Mouse (Mus musculus): ENCODE results near the gene Cped1. TPM values are rescaled to one million over a fixed set of nuclear protein-coding genes. Genes with fewer than 3 reads are reported as not detected.
A peak's percentile ranks its signal among the peaks of the same experiment; 100 is the strongest.

Gene Cped1
- polyA plus RNA-seq, 1 experiment from 2014 or later: 4.3 TPM

DNA sequence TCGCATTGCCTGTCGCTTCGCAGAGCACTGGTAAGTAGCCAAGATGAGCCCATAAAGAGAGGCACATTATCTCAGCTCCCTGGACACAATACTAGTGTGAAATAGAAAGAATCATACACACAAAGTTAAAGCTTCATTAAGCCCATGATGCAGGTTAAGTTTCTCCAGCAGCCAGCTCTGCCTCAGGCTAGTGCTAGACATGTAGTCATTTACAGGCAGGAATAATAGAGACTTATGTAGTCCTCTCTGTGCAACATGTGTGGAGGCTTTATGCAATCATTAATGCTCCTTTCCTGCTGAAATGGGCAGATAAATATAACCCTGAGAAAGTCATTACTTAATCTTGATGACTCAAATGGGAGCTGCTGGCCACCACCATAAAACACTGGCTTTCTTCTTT lies 216.2 kb downstream of the Cped1 start:
- no peaks in the 10 kb centered on the region for H3K27me3 ChIP-seq (replicated peaks; ENCODE audit: control insufficient read depth, insufficient read depth, low read length)
- ATAC-seq (peak; percentile 49), DNase-seq (ENCODE audit: low spot score) (peak; percentile 67)
- WGBS: 57% methylated on average over 3 of the region's 3 CpGs
- no peak overlapping the region for H3K27ac ChIP-seq (ENCODE audit: low read depth, low read length)
- H3K4me3 ChIP-seq (ENCODE audit: low read depth, low read length): no peak overlapping the region
- H3K4me1 ChIP-seq (ENCODE audit: control insufficient read depth, insufficient read depth, low read length): peaks cover 4% of the 10 kb centered on the region; the same call in 1 of the 2 replicates
- H3K4me2 ChIP-seq (ENCODE audit: low read length): no peak overlapping the region
- no peaks in the 10 kb centered on the region for H3K36me3 ChIP-seq (ENCODE audit: control insufficient read depth, insufficient read depth, low read length)
- no peak overlapping the region for H3K9ac ChIP-seq (ENCODE audit: low read length)
- H3K9me3 ChIP-seq (replicated peaks; ENCODE audit: control insufficient read depth, low read length): no peaks in the 10 kb centered on the region

DNA sequence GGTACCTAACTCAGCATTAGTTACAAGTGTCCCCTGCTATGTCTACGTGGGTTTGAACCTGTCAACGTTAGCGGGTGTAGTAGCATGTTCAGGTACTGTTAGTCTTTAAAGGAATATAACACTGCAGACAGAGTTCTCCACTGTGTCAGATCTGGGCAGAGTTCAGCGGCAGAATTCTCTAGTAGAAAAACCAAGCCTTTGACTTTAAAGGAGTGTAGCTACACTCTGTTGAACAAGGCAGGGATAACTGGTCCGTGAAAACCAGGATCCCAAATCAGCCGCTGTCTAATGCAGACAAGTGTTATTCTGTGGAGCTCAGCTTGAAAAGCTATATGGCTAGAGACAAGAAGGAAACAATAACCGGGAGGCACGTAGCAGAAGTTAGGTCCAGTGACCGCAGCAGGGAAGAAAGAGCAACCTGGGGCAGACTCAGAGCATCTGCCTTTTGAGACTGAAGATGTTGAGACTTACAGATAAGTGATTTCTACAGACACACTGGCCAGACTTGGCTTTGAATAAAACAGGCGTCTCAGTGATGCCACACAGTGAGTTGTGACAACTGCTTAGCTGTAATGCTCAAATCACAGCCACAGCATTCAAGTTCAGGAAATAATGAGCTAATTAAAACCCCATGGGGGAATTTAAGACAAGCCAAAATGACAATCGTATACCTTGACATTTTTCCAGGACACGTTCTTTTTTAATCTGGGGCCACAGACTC lies 219.5 kb downstream of the Cped1 start:
- no peak overlapping the region for H3K27ac ChIP-seq (ENCODE audit: low read depth, low read length)
- no peak overlapping the region for H3K9ac ChIP-seq (ENCODE audit: low read length)
- no peaks in the 10 kb centered on the region for H3K36me3 ChIP-seq (ENCODE audit: control insufficient read depth, insufficient read depth, low read length)
- peak; percentile 85 for DNase-seq (ENCODE audit: low spot score)
- 51% methylated on average over 12 of the region's 12 CpGs for WGBS
- H3K9me3 ChIP-seq (replicated peaks; ENCODE audit: control insufficient read depth, low read length): no peaks in the 10 kb centered on the region
- peak overlapping the region; percentile 33; the same call in 1 of the 2 replicates for H3K4me2 ChIP-seq (ENCODE audit: low read length)
- H3K4me3 ChIP-seq (ENCODE audit: low read depth, low read length): no peak overlapping the region
- no peaks in the 10 kb centered on the region for H3K27me3 ChIP-seq (replicated peaks; ENCODE audit: control insufficient read depth, insufficient read depth, low read length)
- peaks cover 4% of the 10 kb centered on the region; the same call in 1 of the 2 replicates for H3K4me1 ChIP-seq (ENCODE audit: control insufficient read depth, insufficient read depth, low read length)
- ATAC-seq: peak; percentile 74

DNA sequence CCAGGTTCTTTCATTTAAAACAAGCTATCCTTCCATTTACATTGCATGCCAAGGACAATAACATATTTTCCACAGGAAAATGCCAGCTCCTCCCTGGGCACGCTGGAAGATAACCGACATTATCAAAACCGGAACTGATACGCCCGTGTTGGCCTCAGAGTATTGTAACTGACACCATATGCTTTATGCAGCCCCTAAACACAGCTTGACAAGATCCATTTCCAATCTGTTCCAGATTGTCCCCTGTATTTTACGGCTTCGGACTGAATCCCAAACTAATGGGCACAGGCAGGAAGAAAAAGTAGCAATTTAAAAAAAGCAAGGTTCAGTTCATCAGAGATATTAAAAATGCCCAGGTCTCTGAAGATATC lies 220.0 kb downstream of the Cped1 start:
- Histone ChIP-seq H3K27me3 (replicated peaks; ENCODE audit: control insufficient read depth, insufficient read depth, low read length) (no peaks in the 10 kb centered on the region), H3K4me2 (ENCODE audit: low read length) (peak overlapping the region; percentile 33), H3K9me3 (replicated peaks; ENCODE audit: control insufficient read depth, low read length) (no peaks in the 10 kb centered on the region), H3K9ac (ENCODE audit: low read length) (no peak overlapping the region), H3K4me1 (ENCODE audit: control insufficient read depth, insufficient read depth, low read length) (peaks cover 4% of the 10 kb centered on the region; the same call in 1 of the 2 replicates), H3K4me3 (ENCODE audit: low read depth, low read length) (no peak overlapping the region), H3K27ac (ENCODE audit: low read depth, low read length) (0 out of 2 replicates have a peak overlapping the region, but pooled peaks have one; percentile 0), H3K36me3 (ENCODE audit: control insufficient read depth, insufficient read depth, low read length) (no peaks in the 10 kb centered on the region)
- DNase-seq (ENCODE audit: low spot score): no peak
- ATAC-seq: peak; percentile 73
- 36% methylated on average over 7 of the region's 7 CpGs for WGBS

DNA sequence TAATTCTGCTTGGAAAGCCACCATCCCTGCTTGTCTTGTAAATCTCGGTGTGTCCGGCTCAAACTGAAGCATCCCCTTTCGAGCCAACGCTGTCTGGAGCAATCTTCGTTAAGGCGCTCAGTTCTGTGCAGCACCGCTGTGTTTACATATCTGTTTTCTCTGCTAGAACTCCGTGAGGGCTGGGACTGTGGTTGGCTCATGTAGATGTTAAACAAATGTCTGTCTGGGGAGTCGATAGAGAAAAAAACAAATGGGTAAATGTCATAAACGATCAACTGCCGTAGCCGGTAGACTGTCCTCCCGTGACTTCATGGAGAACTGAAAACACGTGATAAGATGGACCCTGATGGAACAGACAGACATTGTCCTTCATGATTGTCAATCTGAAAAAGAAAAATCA lies 220.5 kb downstream of the Cped1 start:
- DNase-seq (ENCODE audit: low spot score) (peak; percentile 20), ATAC-seq (peak; percentile 45; the same call in 1 of the 2 replicates)
- Histone ChIP-seq H3K27ac (ENCODE audit: low read depth, low read length) (0 out of 2 replicates have a peak overlapping the region, but pooled peaks have one; percentile 0), H3K4me3 (ENCODE audit: low read depth, low read length) (no peak overlapping the region), H3K4me2 (ENCODE audit: low read length) (peak overlapping the region; percentile 33), H3K27me3 (replicated peaks; ENCODE audit: control insufficient read depth, insufficient read depth, low read length) (no peaks in the 10 kb centered on the region), H3K9ac (ENCODE audit: low read length) (no peak overlapping the region), H3K9me3 (replicated peaks; ENCODE audit: control insufficient read depth, low read length) (no peaks in the 10 kb centered on the region), H3K4me1 (ENCODE audit: control insufficient read depth, insufficient read depth, low read length) (peaks cover 4% of the 10 kb centered on the region; the same call in 1 of the 2 replicates), H3K36me3 (ENCODE audit: control insufficient read depth, insufficient read depth, low read length) (no peaks in the 10 kb centered on the region)
- 66% methylated on average over 14 of the region's 14 CpGs for WGBS

- Histone ChIP-seq H3K9me3 (replicated peaks; ENCODE audit: control insufficient read depth, low read length) (no peaks in the 10 kb centered on the region), H3K9ac (ENCODE audit: low read length) (no peak overlapping the region), H3K4me1 (ENCODE audit: control insufficient read depth, insufficient read depth, low read length) (peaks cover 4% of the 10 kb centered on the region; the same call in 1 of the 2 replicates), H3K4me2 (ENCODE audit: low read length) (no peak overlapping the region; the same call in 1 of the 2 replicates), H3K36me3 (ENCODE audit: control insufficient read depth, insufficient read depth, low read length) (no peaks in the 10 kb centered on the region), H3K4me3 (ENCODE audit: low read depth, low read length) (no peak overlapping the region), H3K27me3 (replicated peaks; ENCODE audit: control insufficient read depth, insufficient read depth, low read length) (no peaks in the 10 kb centered on the region), H3K27ac (ENCODE audit: low read depth, low read length) (no peak overlapping the region)
- ATAC-seq (peak; percentile 55), DNase-seq (ENCODE audit: low spot score) (peak; percentile 71)
- WGBS: 59% methylated on average over 6 of the region's 6 CpGs
Measured at GRCm38 (mm10) chr6:22206630-22207293, 221.0 kb downstream of the Cped1 start.

DNA sequence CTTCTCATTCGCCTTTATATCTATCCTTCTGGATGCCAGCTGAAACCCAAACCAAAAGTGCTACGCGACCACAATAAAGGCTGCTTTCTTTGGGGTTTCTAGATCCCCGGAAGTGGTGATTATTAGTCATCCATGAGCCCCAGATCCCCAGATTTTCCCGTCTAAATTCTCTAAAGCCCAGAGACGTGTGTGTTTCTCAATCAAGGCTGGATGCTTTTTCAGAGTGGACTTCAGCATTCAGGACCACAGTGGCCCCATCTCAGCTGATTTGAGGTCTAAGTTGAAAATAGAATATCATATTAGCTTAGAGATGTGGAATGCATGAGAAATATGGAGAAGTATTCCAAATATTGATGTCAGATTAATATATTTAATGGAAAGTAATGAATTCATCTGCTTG lies 226.4 kb downstream of the Cped1 start:
- Histone ChIP-seq H3K9ac (ENCODE audit: low read length) (no peak overlapping the region), H3K4me2 (ENCODE audit: low read length) (no peak overlapping the region), H3K27me3 (replicated peaks; ENCODE audit: control insufficient read depth, insufficient read depth, low read length) (no peaks in the 10 kb centered on the region), H3K27ac (ENCODE audit: low read depth, low read length) (no peak overlapping the region), H3K4me3 (ENCODE audit: low read depth, low read length) (no peak overlapping the region), H3K9me3 (replicated peaks; ENCODE audit: control insufficient read depth, low read length) (no peaks in the 10 kb centered on the region), H3K36me3 (ENCODE audit: control insufficient read depth, insufficient read depth, low read length) (no peaks in the 10 kb centered on the region), H3K4me1 (ENCODE audit: control insufficient read depth, insufficient read depth, low read length) (no peaks in the 10 kb centered on the region)
- DNase-seq (ENCODE audit: low spot score) (no peak), ATAC-seq (no peak)
- 89% methylated on average over 6 of the region's 6 CpGs for WGBS

DNA sequence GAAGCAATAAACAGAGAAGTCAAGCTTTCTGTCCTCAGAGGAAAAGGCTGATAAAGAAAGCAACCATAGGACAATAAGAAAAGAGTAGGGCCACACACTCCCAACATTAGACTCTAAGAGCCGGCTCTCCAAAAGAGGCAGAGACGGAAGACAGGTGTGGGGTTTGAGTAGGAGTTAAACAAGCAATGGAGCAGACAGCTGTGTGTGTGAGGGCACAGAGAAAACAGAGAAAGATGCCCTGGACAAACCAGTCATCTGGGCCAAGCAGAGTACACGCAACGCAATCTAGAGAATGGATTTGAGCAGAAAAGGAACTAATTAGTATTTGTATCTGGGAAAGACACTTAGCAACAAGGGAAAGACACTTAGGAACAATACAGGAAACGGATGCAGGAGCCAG lies 227.5 kb downstream of the Cped1 start:
- Histone ChIP-seq H3K27ac (ENCODE audit: low read depth, low read length) (no peak overlapping the region), H3K4me3 (ENCODE audit: low read depth, low read length) (no peak overlapping the region), H3K36me3 (ENCODE audit: control insufficient read depth, insufficient read depth, low read length) (no peaks in the 10 kb centered on the region), H3K4me2 (ENCODE audit: low read length) (no peak overlapping the region), H3K27me3 (replicated peaks; ENCODE audit: control insufficient read depth, insufficient read depth, low read length) (no peaks in the 10 kb centered on the region), H3K4me1 (ENCODE audit: control insufficient read depth, insufficient read depth, low read length) (no peaks in the 10 kb centered on the region), H3K9ac (ENCODE audit: low read length) (no peak overlapping the region), H3K9me3 (replicated peaks; ENCODE audit: control insufficient read depth, low read length) (no peaks in the 10 kb centered on the region)
- 84% methylated on average over 5 of the region's 5 CpGs for WGBS
- ATAC-seq (no peak), DNase-seq (ENCODE audit: low spot score) (no peak)

- H3K4me3 ChIP-seq (ENCODE audit: low read depth, low read length): no peak overlapping the region
- H3K27me3 ChIP-seq (replicated peaks; ENCODE audit: control insufficient read depth, insufficient read depth, low read length): no peaks in the 10 kb centered on the region
- no peak for ATAC-seq
- no peaks in the 10 kb centered on the region for H3K9me3 ChIP-seq (replicated peaks; ENCODE audit: control insufficient read depth, low read length)
- 82% methylated on average over 3 of the region's 3 CpGs for WGBS
- H3K27ac ChIP-seq (ENCODE audit: low read depth, low read length): no peak overlapping the region
- DNase-seq (ENCODE audit: low spot score): no peak
- no peaks in the 10 kb centered on the region for H3K4me1 ChIP-seq (ENCODE audit: control insufficient read depth, insufficient read depth, low read length)
- no peaks in the 10 kb centered on the region for H3K36me3 ChIP-seq (ENCODE audit: control insufficient read depth, insufficient read depth, low read length)
- no peak overlapping the region for H3K9ac ChIP-seq (ENCODE audit: low read length)
- no peak overlapping the region for H3K4me2 ChIP-seq (ENCODE audit: low read length)
Measured at GRCm38 (mm10) chr6:22213813-22214212, 228.1 kb downstream of the Cped1 start.

DNA sequence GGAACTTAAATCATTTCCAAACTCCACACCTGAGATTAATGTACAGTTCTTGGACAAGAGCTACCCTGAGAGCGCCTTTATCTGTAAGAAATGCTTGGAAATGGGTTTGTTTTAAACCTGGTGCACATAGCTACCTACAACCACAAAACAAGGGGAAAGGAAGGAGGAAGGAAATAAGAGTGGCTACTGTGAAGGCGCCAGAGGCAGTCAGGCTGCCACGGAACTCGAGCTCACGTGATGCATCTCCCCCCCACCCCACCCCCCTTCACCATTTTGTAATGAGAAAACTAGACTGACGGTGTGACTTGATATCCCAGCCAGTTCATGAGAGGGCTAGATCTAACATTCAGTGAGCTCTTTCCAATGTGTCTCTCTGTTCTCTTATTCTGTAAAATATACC lies 228.9 kb downstream of the Cped1 start:
- ATAC-seq (no peak), DNase-seq (ENCODE audit: low spot score) (no peak)
- Histone ChIP-seq H3K9me3 (replicated peaks; ENCODE audit: control insufficient read depth, low read length) (no peaks in the 10 kb centered on the region), H3K27me3 (replicated peaks; ENCODE audit: control insufficient read depth, insufficient read depth, low read length) (no peaks in the 10 kb centered on the region), H3K4me1 (ENCODE audit: control insufficient read depth, insufficient read depth, low read length) (no peaks in the 10 kb centered on the region), H3K4me3 (ENCODE audit: low read depth, low read length) (no peak overlapping the region), H3K9ac (ENCODE audit: low read length) (no peak overlapping the region), H3K4me2 (ENCODE audit: low read length) (no peak overlapping the region), H3K36me3 (ENCODE audit: control insufficient read depth, insufficient read depth, low read length) (no peaks in the 10 kb centered on the region), H3K27ac (ENCODE audit: low read depth, low read length) (no peak overlapping the region)
- WGBS: 93% methylated on average over 6 of the region's 6 CpGs
